Mouse (Mus musculus) neural tube, embryonic 14.5 days (tissue): ENCODE results near the gene Pola2. TPM values are rescaled to one million over a fixed set of nuclear protein-coding genes. Genes with fewer than 3 reads are reported as not detected.

Experiments
- ATAC-seq: fragments of 200-750 bp; cut with Nextera tagmentation; 2 replicates; pipeline ENCODE4 v1.8.0; 2017; ENCODE audit warnings: low read depth, mild to moderate bottlenecking, moderate TSS enrichment, moderate library complexity
- H3K27ac ChIP-seq: fragments of 300-500 bp; sonication (generic); 2 replicates; pipeline ENCODE4 v1.5.1; 2014; ENCODE audit warnings: low read depth, mild to moderate bottlenecking, control low read depth, low read length, moderate library complexity, mixed read lengths
- H3K27me3 ChIP-seq: fragments of 300-500 bp; sonication (generic); 2 replicates; pipeline ENCODE4 v1.6.1; 2014; ENCODE audit warnings: low read length; ENCODE audit not compliant: control insufficient read depth, insufficient read depth
- H3K36me3 ChIP-seq: fragments of 300-500 bp; sonication (generic); 2 replicates; pipeline ENCODE4 v1.6.1; 2014; ENCODE audit warnings: low read length, mixed read lengths; ENCODE audit not compliant: control insufficient read depth, insufficient read depth
- H3K4me1 ChIP-seq: fragments of 300-500 bp; sonication (generic); 2 replicates; pipeline ENCODE4 v1.6.1; 2014; ENCODE audit warnings: low read length; ENCODE audit not compliant: control insufficient read depth, insufficient read depth
- H3K4me2 ChIP-seq: fragments of 300-500 bp; sonication (generic); 2 replicates; pipeline ENCODE4 v1.6.1; 2014; ENCODE audit warnings: mild to moderate bottlenecking, low read depth, low read length, control low read depth
- H3K4me3 ChIP-seq: fragments of 300-500 bp; sonication (generic); 2 replicates; pipeline ENCODE4 v1.5.1; 2014; ENCODE audit warnings: low read depth, low read length, control low read depth, mixed read lengths
- H3K9ac ChIP-seq: fragments of 300-500 bp; sonication (generic); replicated peaks from 2 replicates; pipeline ENCODE4 v1.6.1; 2014; ENCODE audit warnings: low read depth, mild to moderate bottlenecking, control low read depth, low read length, mixed read lengths
- H3K9me3 ChIP-seq: fragments of 300-500 bp; sonication (generic); 2 replicates; pipeline ENCODE4 v1.6.1; 2016; ENCODE audit warnings: low read length; ENCODE audit not compliant: control insufficient read depth
- WGBS: fragments of 180-500 bp; shearing (Covaris S2); extraction: QIAGEN DNeasy Blood & Tissue Kit; methylation state at CpG from one replicate; pipeline ENCODE4 v1.1.7; 2014; 5-methylcytosine and 5-hydroxymethylcytosine counted together
- polyA plus RNA-seq: library from polyadenylated mRNA; unstranded; fragments of >200 nt; fragmentation: Nextera tagmentation; extraction: Ambion mirVana; gene quantifications from 2 replicates; pipeline ENCODE4 v1.2.1, GENCODE M21; 2014

Gene Pola2
- polyA plus RNA-seq, 1 experiment from 2014 or later, result 18.0 TPM

GRCm38 (mm10) chr19:5975676-5976075, 11.7 kb upstream of the Pola2 start:
- H3K9me3 ChIP-seq, result no peaks in the 10 kb centered on the region
- no peaks in the 10 kb centered on the region for H3K4me1 ChIP-seq
- 75% methylated on average over 4 of the region's 4 CpGs for WGBS
- no peak overlapping the region for H3K9ac ChIP-seq
- H3K27ac ChIP-seq, result no peak overlapping the region
- no peaks in the 10 kb centered on the region for H3K36me3 ChIP-seq
- H3K4me2 ChIP-seq, result no peak overlapping the region
- H3K4me3 ChIP-seq, result no peak overlapping the region
- H3K27me3 ChIP-seq, result no peaks in the 10 kb centered on the region
- ATAC-seq, result no peak

- ATAC-seq, result no peak
- H3K27me3 ChIP-seq, result no peaks in the 10 kb centered on the region
- no peaks in the 10 kb centered on the region for H3K9me3 ChIP-seq
- no peaks in the 10 kb centered on the region for H3K36me3 ChIP-seq
- 76% methylated on average over 4 of the region's 4 CpGs for WGBS
- no peak overlapping the region for H3K4me3 ChIP-seq
- no peak overlapping the region for H3K4me2 ChIP-seq
- H3K27ac ChIP-seq, result no peak overlapping the region
- H3K4me1 ChIP-seq, result no peaks in the 10 kb centered on the region
- H3K9ac ChIP-seq, result no peak overlapping the region
Observed at GRCm38 (mm10) chr19:5975112-5975511, 11.1 kb upstream of the Pola2 start.

GRCm38 (mm10) chr19:5967664-5968063, 3.7 kb upstream of the Pola2 start:
- Histone ChIP-seq H3K27ac (no peak overlapping the region), H3K27me3 (no peaks in the 10 kb centered on the region), H3K9me3 (no peaks in the 10 kb centered on the region), H3K9ac (no peak overlapping the region), H3K36me3 (no peaks in the 10 kb centered on the region), H3K4me3 (no peak overlapping the region), H3K4me2 (no peak overlapping the region), H3K4me1 (peaks cover 9% of the 10 kb centered on the region)
- no peak for ATAC-seq
- WGBS, result 93% methylated on average over 10 of the region's 10 CpGs

- Histone ChIP-seq H3K27me3 (no peaks in the 10 kb centered on the region), H3K27ac (no peak overlapping the region), H3K4me1 (peaks cover 9% of the 10 kb centered on the region), H3K9me3 (no peaks in the 10 kb centered on the region), H3K9ac (no peak overlapping the region), H3K4me2 (no peak overlapping the region), H3K36me3 (no peaks in the 10 kb centered on the region), H3K4me3 (no peak overlapping the region)
- no peak for ATAC-seq
- 80% methylated on average over 6 of the region's 6 CpGs for WGBS
Observed at GRCm38 (mm10) chr19:5966786-5967185, 2.8 kb upstream of the Pola2 start.

GRCm38 (mm10) chr19:5965910-5966309, 1.9 kb upstream of the Pola2 start:
- H3K27ac ChIP-seq, result no peak overlapping the region
- H3K27me3 ChIP-seq, result no peaks in the 10 kb centered on the region
- no peaks in the 10 kb centered on the region for H3K36me3 ChIP-seq
- H3K4me2 ChIP-seq, result no peak overlapping the region
- no peak overlapping the region for H3K4me3 ChIP-seq
- no peak for ATAC-seq
- H3K4me1 ChIP-seq, result peaks cover 9% of the 10 kb centered on the region
- H3K9ac ChIP-seq, result no peak overlapping the region
- H3K9me3 ChIP-seq, result no peaks in the 10 kb centered on the region
- WGBS, result 89% methylated on average over 2 of the region's 2 CpGs

GRCm38 (mm10) chr19:5965280-5965679, 1.3 kb upstream of the Pola2 start:
- peaks cover 9% of the 10 kb centered on the region for H3K4me1 ChIP-seq
- WGBS, result 14% methylated on average over 4 of the region's 4 CpGs

GRCm38 (mm10) chr19:5964804-5965203, 802 bp upstream of the Pola2 start:
- WGBS, result 94% methylated on average over 2 of the region's 2 CpGs
- no peak overlapping the region for H3K27ac ChIP-seq
- no peaks in the 10 kb centered on the region for H3K9me3 ChIP-seq
- peak overlapping the region; percentile 78 for H3K4me2 ChIP-seq
- no peaks in the 10 kb centered on the region for H3K27me3 ChIP-seq
- no peaks in the 10 kb centered on the region for H3K36me3 ChIP-seq
- peak overlapping the region; percentile 58; the same call in 1 of the 2 replicates for H3K4me3 ChIP-seq
- no peak for ATAC-seq
- H3K9ac ChIP-seq, result no peak overlapping the region; the same call in 1 of the 2 replicates
- H3K4me1 ChIP-seq, result peaks cover 9% of the 10 kb centered on the region

More at GRCm38 (mm10) chr19:5965280-5965679, 1.3 kb upstream of the Pola2 start:
- Histone ChIP-seq H3K9me3 (no peaks in the 10 kb centered on the region), H3K4me2 (no peak overlapping the region), H3K4me3 (no peak overlapping the region), H3K36me3 (no peaks in the 10 kb centered on the region), H3K27me3 (no peaks in the 10 kb centered on the region), H3K27ac (no peak overlapping the region), H3K9ac (no peak overlapping the region)
- peak; percentile 60; the same call in 1 of the 2 replicates for ATAC-seq

GRCm38 (mm10) chr19:5962651-5963050, 1.4 kb downstream of the Pola2 start:
- no peak overlapping the region for H3K4me3 ChIP-seq
- H3K9ac ChIP-seq, result no peak overlapping the region
- no peaks in the 10 kb centered on the region for H3K36me3 ChIP-seq

GRCm38 (mm10) chr19:5957371-5957770, 6.6 kb downstream of the Pola2 start:
- H3K4me2 ChIP-seq, result no peak overlapping the region
- H3K4me3 ChIP-seq, result no peak overlapping the region
- H3K4me1 ChIP-seq, result no peaks in the 10 kb centered on the region
- no peaks in the 10 kb centered on the region for H3K9me3 ChIP-seq
- no peaks in the 10 kb centered on the region for H3K27me3 ChIP-seq
- 90% methylated on average over 5 of the region's 5 CpGs for WGBS
- no peak for ATAC-seq
- no peaks in the 10 kb centered on the region for H3K36me3 ChIP-seq
- H3K9ac ChIP-seq, result no peak overlapping the region
- H3K27ac ChIP-seq, result no peak overlapping the region

More at GRCm38 (mm10) chr19:5962651-5963050, 1.4 kb downstream of the Pola2 start:
- WGBS, result 32% methylated on average over 1 of the region's 1 CpGs
- Histone ChIP-seq H3K27me3 (no peaks in the 10 kb centered on the region), H3K4me2 (peak overlapping the region; percentile 78; the same call in 1 of the 2 replicates), H3K9me3 (no peaks in the 10 kb centered on the region), H3K4me1 (peaks cover 9% of the 10 kb centered on the region), H3K27ac (no peak overlapping the region)
- no peak for ATAC-seq
